Mouse (Mus musculus) hindbrain, embryonic 14.5 days (tissue): ENCODE data around the gene Daw1. TPM values are rescaled to one million over a fixed set of nuclear protein-coding genes. Genes with fewer than 3 reads are reported as not detected.
A peak's percentile ranks its signal among the peaks of the same experiment; 100 is the strongest.

Source experiments
- ATAC-seq: fragments of 200-750 bp; cut with Nextera tagmentation; 2 replicates; pipeline ENCODE4 v1.8.0; 2017; ENCODE audit warnings: moderate number of reproducible peaks, mild to moderate bottlenecking, moderate TSS enrichment, moderate library complexity; ENCODE audit not compliant: low FRiP score
- DNase-seq: peaks from one replicate; pipeline ENCODE4 v3.0.0-alpha.2; 2015; ENCODE audit warnings: low spot score
- H3K27ac ChIP-seq: fragments of 300-500 bp; sonication (generic); 2 replicates; pipeline ENCODE4 v1.5.1; 2014; ENCODE audit warnings: mild to moderate bottlenecking, moderate library complexity
- H3K27me3 ChIP-seq: fragments of 300-500 bp; sonication (generic); 2 replicates; pipeline ENCODE4 v1.6.1; 2014; ENCODE audit warnings: mild to moderate bottlenecking, low read length, mixed read lengths; ENCODE audit not compliant: control insufficient read depth, insufficient read depth
- H3K36me3 ChIP-seq: fragments of 300-500 bp; sonication (generic); replicated peaks from 2 replicates; pipeline ENCODE4 v1.6.1; 2014; ENCODE audit not compliant: control insufficient read depth, insufficient read depth
- H3K4me1 ChIP-seq: fragments of 300-500 bp; sonication (generic); replicated peaks from 2 replicates; pipeline ENCODE4 v1.6.1; 2014; ENCODE audit warnings: antibody characterized with exemption, low read length, mixed read lengths; ENCODE audit not compliant: control insufficient read depth, insufficient read depth
- H3K4me2 ChIP-seq: fragments of 300-500 bp; sonication (generic); replicated peaks from 2 replicates; pipeline ENCODE4 v1.6.1; 2014; ENCODE audit warnings: mild to moderate bottlenecking, moderate library complexity
- H3K4me3 ChIP-seq: fragments of 300-500 bp; sonication (generic); replicated peaks from 2 replicates; pipeline ENCODE4 v1.5.1; 2014; ENCODE audit warnings: mild to moderate bottlenecking, low read length
- H3K9ac ChIP-seq: fragments of 300-500 bp; sonication (generic); 2 replicates; pipeline ENCODE4 v1.6.1; 2014
- H3K9me3 ChIP-seq: fragments of 300-500 bp; sonication (generic); 2 replicates; pipeline ENCODE4 v1.6.1; 2016; ENCODE audit warnings: low read length; ENCODE audit not compliant: control insufficient read depth
- WGBS: fragments of 180-500 bp; shearing (Covaris S2); extraction: QIAGEN DNeasy Blood & Tissue Kit; methylation state at CpG from one replicate; pipeline ENCODE4 v1.1.7; 2014; 5-methylcytosine and 5-hydroxymethylcytosine counted together
- polyA plus RNA-seq: library from polyadenylated mRNA; unstranded; fragments of >200 nt; fragmentation: Nextera tagmentation; extraction: Ambion mirVana; gene quantifications from 2 replicates; pipeline ENCODE4 v1.2.1, GENCODE M21; 2014

Daw1 gene
- polyA plus RNA-seq, 1 experiment from 2014 or later: 2.0 TPM

DNA sequence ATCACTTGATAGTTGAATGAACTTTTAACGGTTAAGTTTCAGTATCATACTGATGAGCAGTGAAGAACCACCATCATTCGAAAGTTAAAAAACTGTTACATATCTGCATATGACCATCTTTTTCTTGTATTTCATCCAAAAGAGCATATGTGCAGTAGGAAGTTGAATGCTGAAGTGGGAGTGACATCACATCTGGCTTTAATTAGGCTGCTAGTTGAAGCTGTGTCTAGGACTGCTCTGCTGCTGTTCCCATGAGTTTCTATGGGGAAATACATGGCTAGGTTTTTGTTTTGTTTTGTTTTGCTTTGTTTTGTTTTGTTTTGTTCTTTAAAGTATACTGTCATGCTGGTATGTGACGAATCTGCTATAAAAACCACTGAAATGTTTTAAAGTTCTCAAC lies 9.6 kb downstream of the Daw1 start:
- ATAC-seq (no peak), DNase-seq (no peak)
- H3K4me1 ChIP-seq: no peaks in the 10 kb centered on the region
- H3K9ac ChIP-seq: no peak overlapping the region
- no peaks in the 10 kb centered on the region for H3K27me3 ChIP-seq
- no peak overlapping the region for H3K27ac ChIP-seq
- 0 out of 2 replicates have a peak, but pooled peaks cover 4% of the 10 kb centered on the region for H3K9me3 ChIP-seq
- WGBS: 78% methylated on average over 3 of the region's 3 CpGs
- H3K4me2 ChIP-seq: no peak overlapping the region
- no peaks in the 10 kb centered on the region for H3K36me3 ChIP-seq
- H3K4me3 ChIP-seq: no peak overlapping the region

DNA sequence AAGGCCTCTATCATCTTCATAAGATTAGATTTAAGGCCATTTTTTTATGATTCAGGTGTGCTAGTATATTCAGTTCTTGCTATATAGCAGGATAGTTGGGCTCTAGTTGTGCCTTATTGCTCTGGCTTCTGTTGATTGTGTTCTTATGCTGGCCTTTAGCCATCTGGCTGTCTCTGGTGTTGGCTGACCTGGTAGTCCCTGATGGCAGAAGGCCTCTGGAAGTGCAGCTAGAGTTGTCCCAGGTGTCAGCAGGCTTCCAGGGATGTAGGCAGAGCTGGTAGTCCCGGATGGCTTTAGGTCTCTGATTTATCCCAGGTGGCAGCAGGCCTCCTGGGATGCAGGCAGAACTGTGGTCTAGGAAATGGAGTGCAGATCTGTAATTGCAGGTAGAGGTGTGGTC lies 16.4 kb downstream of the Daw1 start:
- Histone ChIP-seq H3K27me3 (no peaks in the 10 kb centered on the region), H3K9ac (no peak overlapping the region), H3K4me3 (no peak overlapping the region), H3K4me1 (no peaks in the 10 kb centered on the region), H3K4me2 (no peak overlapping the region), H3K27ac (no peak overlapping the region), H3K36me3 (no peaks in the 10 kb centered on the region), H3K9me3 (0 out of 2 replicates have a peak, but pooled peaks cover 4% of the 10 kb centered on the region)
- 81% methylated on average over 1 of the region's 1 CpGs for WGBS
- no peak for DNase-seq
- ATAC-seq: no peak

DNA sequence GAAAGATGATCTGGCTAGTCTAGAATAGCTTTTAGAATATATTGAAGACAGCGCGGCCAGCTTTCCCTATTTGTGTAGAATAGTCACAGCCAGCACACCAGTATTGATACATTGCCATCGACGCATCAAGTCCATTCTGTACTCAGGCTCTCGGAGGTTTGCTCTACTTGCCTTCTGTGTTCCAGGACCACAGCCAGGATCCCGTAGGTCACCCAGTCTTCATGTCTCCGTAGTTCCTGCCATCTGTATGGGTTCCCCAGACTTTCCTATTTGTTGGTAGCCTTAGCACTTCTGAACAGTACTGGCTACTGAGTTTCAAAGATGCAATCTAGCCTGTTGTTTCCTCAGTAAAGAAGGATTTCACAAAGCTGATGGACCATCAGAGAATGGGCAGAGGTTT lies 20.0 kb downstream of the Daw1 start:
- no peak overlapping the region for H3K4me2 ChIP-seq
- no peak overlapping the region for H3K9ac ChIP-seq
- WGBS: 94% methylated on average over 7 of the region's 7 CpGs
- H3K4me3 ChIP-seq: no peak overlapping the region
- H3K27me3 ChIP-seq: no peaks in the 10 kb centered on the region
- H3K36me3 ChIP-seq: no peaks in the 10 kb centered on the region
- DNase-seq (no peak), ATAC-seq (no peak)
- no peaks in the 10 kb centered on the region for H3K4me1 ChIP-seq
- H3K9me3 ChIP-seq: no peaks in the 10 kb centered on the region
- no peak overlapping the region for H3K27ac ChIP-seq

DNA sequence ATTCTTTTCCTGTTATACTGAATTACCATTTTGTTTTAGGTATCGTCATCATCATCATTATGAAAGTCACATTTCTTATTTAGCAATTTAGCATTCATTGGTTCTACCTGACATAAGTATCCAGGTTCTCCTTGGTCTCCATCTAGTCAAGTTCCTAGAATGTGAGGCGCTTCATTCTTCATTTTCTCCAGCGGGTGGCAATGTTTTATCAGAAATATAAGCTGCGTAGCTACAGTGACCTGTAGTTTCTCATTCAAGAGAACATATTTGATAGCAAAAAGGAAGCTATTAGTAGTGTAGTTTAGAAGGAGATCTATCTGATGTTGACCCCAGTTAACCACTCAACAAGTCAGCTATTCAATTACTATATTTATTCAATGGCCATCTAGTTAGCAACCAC lies 21.9 kb downstream of the Daw1 start:
- H3K4me1 ChIP-seq: no peaks in the 10 kb centered on the region
- H3K4me3 ChIP-seq: no peak overlapping the region
- peak; percentile 84 for DNase-seq
- H3K27me3 ChIP-seq: no peaks in the 10 kb centered on the region
- no peak overlapping the region for H3K4me2 ChIP-seq
- no peak overlapping the region for H3K9ac ChIP-seq
- no peak for ATAC-seq
- 72% methylated on average over 4 of the region's 4 CpGs for WGBS
- H3K27ac ChIP-seq: no peak overlapping the region
- no peaks in the 10 kb centered on the region for H3K9me3 ChIP-seq
- no peaks in the 10 kb centered on the region for H3K36me3 ChIP-seq

DNA sequence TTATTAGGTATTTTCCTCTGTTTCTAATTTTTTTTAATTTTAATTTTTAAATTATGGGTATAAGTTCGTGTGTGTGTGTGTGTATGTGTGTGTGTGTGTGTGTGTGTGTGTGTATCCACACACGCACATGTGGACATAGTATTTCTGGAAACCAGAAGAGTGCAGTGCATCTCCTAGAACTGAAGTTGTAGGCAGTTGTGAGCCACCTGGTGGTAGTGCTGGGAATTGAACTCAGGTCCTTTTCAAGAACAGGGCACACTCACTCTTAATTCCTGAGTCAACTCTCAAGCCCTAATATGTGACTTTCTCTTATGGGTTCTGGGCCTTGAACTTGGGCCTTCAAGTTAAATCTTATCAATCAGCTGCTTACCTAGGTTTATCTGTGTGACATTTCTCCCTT lies 27.6 kb downstream of the Daw1 start:
- Histone ChIP-seq H3K4me2 (no peak overlapping the region), H3K4me3 (no peak overlapping the region), H3K36me3 (no peaks in the 10 kb centered on the region), H3K27ac (no peak overlapping the region), H3K4me1 (no peaks in the 10 kb centered on the region), H3K9ac (no peak overlapping the region), H3K27me3 (no peaks in the 10 kb centered on the region), H3K9me3 (no peaks in the 10 kb centered on the region)
- peak; percentile 55 for DNase-seq
- no peak for ATAC-seq
- 55% methylated on average over 2 of the region's 2 CpGs for WGBS

DNA sequence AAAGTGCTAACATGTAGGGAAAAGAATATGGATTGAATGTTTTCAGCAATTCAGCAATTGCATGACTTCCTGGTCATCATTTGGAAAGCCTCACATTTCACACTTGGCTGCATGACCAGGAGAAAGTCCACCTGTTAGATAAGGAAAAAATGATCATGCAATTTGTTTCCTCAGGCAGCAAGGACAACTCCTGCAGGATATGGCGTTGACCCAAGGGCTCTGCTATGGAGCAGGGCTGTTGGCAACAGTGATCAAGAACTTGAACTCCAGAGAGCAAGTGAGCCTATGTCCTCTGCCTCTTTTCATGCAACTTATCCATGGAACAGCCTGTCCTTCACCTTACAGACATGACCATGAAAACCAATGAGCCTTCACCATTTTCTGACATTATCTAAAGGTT lies 50.4 kb downstream of the Daw1 start:
- DNase-seq (no peak), ATAC-seq (no peak)
- Histone ChIP-seq H3K27ac (no peak overlapping the region), H3K27me3 (no peaks in the 10 kb centered on the region), H3K9me3 (no peaks in the 10 kb centered on the region), H3K4me2 (no peak overlapping the region), H3K9ac (no peak overlapping the region), H3K36me3 (no peaks in the 10 kb centered on the region), H3K4me1 (no peaks in the 10 kb centered on the region), H3K4me3 (no peak overlapping the region)
- 84% methylated on average over 1 of the region's 1 CpGs for WGBS

DNA sequence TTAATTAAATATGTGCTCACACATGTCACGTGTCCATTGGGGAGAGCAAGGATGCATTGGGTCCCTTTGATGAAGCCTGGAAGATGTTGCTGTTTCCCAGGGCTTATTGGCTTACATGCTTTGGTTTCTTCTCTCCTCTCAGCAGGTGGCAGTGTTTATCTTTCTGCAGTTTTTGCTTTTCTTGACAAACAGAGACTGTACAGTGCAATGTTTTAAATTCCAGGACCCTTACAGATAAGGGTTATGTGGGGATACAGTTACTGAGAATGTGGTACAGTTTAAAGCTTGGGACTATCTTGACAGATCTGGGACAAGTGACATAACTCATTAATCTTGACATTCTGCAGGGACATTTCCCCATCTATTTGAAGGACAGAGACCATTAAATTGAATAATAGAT lies 58.7 kb downstream of the Daw1 start:
- 36% methylated on average over 1 of the region's 1 CpGs for WGBS
- no peak overlapping the region for H3K9ac ChIP-seq
- ATAC-seq: peak; percentile 48; the same call in 1 of the 2 replicates
- no peak overlapping the region for H3K27ac ChIP-seq
- no peaks in the 10 kb centered on the region for H3K36me3 ChIP-seq
- peak; percentile 75 for DNase-seq
- H3K27me3 ChIP-seq: no peaks in the 10 kb centered on the region
- H3K4me1 ChIP-seq: no peaks in the 10 kb centered on the region
- H3K4me2 ChIP-seq: no peak overlapping the region
- H3K4me3 ChIP-seq: no peak overlapping the region
- no peaks in the 10 kb centered on the region for H3K9me3 ChIP-seq

DNA sequence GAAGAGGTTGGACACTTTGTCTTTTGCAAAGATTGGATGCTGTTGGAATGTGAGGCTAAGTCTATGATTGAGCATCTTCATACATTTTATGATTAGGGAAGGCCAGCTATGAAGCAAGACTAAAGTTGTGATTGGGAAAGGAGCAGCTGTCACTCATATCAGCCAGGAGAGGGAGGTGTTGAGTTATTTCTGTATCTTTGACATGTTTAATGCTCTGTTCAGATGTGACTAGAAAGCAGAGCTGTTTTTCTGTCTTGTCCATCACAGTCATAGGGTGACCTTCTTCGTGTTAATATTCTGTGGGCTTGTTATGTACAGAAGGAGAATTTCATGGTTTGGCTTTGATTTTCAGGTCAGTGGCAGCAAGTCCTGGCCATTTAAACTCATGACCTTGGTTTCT lies 63.5 kb downstream of the Daw1 start:
- 53% methylated on average over 1 of the region's 1 CpGs for WGBS
- no peaks in the 10 kb centered on the region for H3K36me3 ChIP-seq

DNA sequence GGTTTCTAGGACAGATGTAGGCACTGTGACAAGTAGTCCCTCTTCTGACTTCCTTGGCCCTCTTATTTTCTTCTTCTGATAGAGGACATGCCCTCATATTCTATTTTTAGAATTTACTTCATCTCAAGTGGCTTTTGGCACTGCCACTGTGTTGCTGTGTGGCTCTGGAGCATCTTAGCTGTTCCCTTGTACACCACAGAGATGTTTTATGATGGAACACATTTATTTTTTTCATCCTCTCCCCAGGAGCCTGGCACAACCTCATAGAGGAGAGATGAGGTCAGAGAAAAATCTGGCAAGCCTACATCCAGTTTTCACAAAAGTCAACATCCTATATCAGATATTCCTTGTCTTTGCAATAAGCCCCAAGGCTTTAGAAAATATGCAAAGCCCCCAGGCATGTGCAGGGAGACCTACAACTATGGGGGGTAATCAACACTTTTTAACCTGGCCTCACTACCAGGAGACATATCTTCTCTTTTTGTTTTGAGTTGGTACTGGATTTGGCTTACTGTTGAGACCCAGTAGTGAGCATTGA lies 64.9 kb downstream of the Daw1 start:
- H3K9me3 ChIP-seq: no peaks in the 10 kb centered on the region
- no peak overlapping the region for H3K4me3 ChIP-seq
- no peaks in the 10 kb centered on the region for H3K36me3 ChIP-seq
- no peak overlapping the region for H3K9ac ChIP-seq
- no peaks in the 10 kb centered on the region for H3K27me3 ChIP-seq
- DNase-seq (no peak), ATAC-seq (no peak)
- H3K4me1 ChIP-seq: no peaks in the 10 kb centered on the region
- H3K4me2 ChIP-seq: no peak overlapping the region
- H3K27ac ChIP-seq: no peak overlapping the region

More for the DNA sequence above, 63.5 kb downstream of the Daw1 start:
- Histone ChIP-seq H3K27me3 (no peaks in the 10 kb centered on the region), H3K4me2 (no peak overlapping the region), H3K27ac (no peak overlapping the region), H3K4me1 (no peaks in the 10 kb centered on the region), H3K9me3 (no peaks in the 10 kb centered on the region), H3K4me3 (no peak overlapping the region), H3K9ac (no peak overlapping the region)
- ATAC-seq (no peak), DNase-seq (peak; percentile 51)

DNA sequence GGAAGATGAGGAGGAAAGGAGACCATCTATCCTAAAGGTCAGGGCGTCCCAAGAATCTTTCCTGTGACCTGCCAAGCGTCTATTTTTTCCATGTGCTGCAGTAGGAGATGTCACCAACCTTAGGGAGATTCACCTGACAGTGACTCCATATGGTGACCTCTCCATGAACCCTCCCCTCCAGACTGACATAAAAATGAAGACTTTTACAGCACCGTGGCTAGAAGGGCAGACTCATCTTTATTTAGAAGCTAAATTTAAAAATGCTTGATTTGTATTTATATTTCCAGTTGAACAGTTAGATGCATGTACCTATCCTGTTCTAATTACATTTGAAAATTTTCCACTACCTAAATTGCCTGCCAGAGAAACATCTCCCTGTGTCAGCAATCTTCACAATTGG lies 68.4 kb downstream of the Daw1 start:
- H3K27ac ChIP-seq: no peak overlapping the region
- H3K9ac ChIP-seq: no peak overlapping the region
- ATAC-seq (no peak), DNase-seq (no peak)
- H3K36me3 ChIP-seq: no peaks in the 10 kb centered on the region
- 85% methylated on average over 3 of the region's 3 CpGs for WGBS
- H3K27me3 ChIP-seq: no peaks in the 10 kb centered on the region
- no peaks in the 10 kb centered on the region for H3K4me1 ChIP-seq
- H3K4me2 ChIP-seq: no peak overlapping the region
- no peak overlapping the region for H3K4me3 ChIP-seq
- no peaks in the 10 kb centered on the region for H3K9me3 ChIP-seq
